Mouse (Mus musculus): ENCODE measurements around the gene Myb.
A peak's percentile ranks its signal among the peaks of the same experiment; 100 is the strongest.

Myb gene

DNA sequence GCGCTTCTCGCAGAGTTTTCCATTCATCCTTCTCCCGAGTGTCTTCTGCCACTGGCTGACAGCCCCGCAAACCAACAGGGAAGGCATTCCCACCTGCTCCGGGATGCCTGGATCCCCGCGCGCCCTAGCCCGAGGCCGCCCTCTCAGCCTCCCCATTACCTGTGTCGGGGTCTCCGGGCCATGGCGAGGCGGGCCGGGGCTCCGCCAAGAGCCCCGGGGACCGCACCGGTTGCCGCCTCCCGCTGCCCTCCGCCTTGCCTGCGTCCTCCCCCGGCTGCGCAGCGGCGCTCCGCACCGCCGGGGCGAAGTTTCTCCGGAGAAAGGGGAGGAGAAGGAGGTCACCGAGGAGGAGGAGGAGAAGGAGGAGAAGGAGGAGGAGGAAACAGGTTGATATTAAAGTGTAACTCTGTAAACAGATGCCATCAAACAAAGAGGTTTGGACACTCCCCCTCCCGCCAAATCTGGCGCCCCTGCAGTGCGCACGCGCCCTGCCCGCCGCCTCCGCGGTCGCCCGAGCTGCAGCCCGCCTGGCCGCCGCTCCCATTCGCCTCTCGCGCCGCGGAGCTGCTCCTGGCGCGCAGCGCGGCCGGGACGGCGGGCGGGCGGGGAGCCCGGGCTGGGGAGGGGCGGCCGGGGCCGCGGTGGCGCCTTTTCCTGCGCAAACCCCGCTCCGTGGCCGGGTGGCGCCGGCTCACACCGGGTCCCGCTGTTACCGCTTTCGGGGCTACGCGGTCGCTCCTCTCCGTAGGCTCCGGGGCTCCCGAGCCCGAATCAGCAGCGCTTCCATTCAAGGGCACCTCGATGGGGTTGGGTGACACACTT is at the start of gene Myb:
TSS of gene Myb (minus strand) at position 448 of the 822 bp plus-strand sequence.
- peak; percentile 69 to 83 for DNase-seq

- DNase-seq, result no peak
These were observed 46.6 kb upstream of the Myb start for GRCm38 (mm10) chr10:21207378-21207777.

DNA sequence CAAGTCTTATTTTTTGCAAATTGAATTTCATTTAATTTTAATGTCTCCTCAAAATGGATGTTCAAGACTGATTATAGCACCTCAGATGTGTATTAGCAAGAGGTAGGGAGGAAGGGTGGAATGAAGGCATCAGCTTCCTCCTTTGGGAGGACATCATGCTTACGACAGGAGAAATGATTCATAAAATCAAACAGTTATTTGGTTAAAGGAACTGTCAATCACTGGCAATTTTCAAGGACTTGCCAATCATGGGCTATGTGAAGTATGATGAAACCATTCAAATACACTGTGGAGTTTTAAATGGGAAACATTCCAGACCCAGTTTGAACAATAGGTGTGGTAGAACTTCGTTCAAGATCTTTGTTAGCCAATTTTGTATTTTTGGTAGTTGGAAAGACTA is 45.4 kb upstream of the Myb start:
- DNase-seq, result no peak

DNA sequence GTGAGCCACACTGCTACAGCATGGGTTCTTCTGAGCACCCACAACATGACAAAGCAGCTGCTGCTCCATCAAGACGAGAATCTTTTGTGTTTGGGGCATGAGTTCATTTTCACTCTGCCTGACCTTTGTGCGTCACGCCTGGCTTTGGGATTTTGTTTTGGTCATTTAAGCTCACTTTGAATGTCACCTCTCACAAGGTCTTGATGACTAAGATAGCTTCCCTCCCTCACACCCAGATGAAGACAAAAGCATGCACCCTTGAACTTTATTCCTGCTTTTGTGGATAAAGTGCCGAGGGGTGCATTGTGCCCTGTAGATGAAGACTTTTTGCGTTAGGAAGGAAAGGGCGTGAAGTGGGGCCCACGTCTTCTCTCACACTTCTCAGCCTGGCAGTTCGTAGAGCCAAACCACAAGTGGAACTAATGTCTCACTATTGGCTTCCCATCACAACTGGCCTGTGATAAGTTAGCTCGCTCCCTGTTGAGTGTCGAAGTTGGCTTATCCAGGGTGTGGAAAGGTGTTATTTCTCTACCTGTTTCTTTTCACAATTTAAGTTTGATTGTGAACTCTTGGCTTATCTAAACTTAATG is 43.8 kb upstream of the Myb start:
- no peak for DNase-seq

GRCm38 (mm10) chr10:21203886-21204285 is 43.1 kb upstream of the Myb start:
- DNase-seq, result no peak

GRCm38 (mm10) chr10:21203461-21203860 is 42.7 kb upstream of the Myb start:
- DNase-seq, result no peak

GRCm38 (mm10) chr10:21200761-21201160 is 40.0 kb upstream of the Myb start:
- no peak for DNase-seq

GRCm38 (mm10) chr10:21200322-21200721 is 39.5 kb upstream of the Myb start:
- no peak for DNase-seq

DNA sequence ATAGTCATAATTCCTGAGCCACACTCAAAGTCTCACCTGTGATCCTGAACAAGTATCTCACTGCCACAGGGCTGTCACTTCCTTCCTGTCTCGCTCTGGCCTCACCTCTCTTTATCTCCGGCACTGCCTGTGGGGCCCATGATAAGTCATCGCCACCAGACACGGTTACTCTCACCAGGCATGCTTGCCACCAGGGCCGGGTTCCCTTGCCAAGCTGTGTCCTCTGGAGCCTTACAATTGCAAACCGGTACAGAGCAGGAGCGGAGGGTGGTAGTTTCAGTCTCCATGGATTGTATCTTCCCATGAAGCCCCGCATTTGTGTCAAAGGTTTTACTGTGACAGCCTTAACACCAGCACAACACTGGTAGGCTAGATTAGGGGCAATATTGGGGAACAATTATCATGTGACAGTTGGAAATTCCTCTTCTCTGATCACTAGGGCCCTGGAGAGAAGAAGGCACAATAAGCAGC is 35.9 kb upstream of the Myb start:
- no peak for DNase-seq

DNA sequence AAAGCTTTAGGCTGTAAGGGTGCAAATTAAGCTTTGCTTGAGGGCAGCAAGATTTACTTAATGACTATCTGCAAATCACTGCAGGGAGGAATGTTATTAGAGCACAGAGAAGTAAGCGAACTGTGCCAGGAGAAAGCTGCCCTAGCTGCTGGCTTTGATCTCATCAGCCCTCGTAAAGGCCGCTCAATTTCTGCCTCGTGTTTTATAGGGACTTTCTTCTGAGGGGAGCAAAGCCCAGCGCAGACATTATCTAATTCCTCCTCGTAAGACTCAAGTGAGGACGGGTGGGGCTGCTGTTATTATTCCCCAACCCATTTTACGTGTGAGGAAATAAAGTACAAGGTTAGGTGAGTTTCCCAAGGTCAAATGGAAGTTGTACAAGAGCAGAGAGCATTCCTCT is 34.8 kb upstream of the Myb start:
- no peak for DNase-seq

DNA sequence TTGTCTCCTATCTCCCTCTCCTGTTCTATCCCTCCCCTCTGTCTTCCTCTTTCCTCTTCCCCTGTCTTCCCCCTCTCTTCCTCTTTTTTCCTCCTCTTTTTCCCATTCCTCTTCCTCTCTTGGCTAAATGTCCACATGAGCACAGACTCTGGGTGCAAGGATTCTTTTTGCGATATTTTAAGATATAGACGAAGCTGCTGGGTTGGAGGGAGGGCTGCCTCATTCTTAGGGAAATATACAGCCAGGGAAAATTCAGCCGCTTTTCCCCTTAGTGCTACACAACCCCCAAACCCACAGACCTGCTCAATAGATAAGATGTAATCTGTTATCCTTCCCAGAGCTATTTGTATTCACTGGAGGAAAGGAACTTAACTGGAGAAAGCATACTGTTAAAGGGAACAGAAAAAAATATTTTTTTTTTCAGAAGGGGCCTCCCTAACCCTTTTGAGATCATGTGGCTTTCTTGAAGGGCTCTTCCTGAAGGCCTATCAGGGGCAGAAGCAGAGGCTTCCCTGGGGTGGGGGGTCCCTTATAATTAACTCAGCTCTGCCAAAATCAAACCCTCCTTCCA is 33.2 kb upstream of the Myb start:
- no peak for DNase-seq

GRCm38 (mm10) chr10:21193088-21193934 is 32.5 kb upstream of the Myb start:
- DNase-seq, result no peak

GRCm38 (mm10) chr10:21192436-21192835 is 31.7 kb upstream of the Myb start:
- no peak for DNase-seq

- DNase-seq, result no peak
These were observed 29.1 kb upstream of the Myb start for GRCm38 (mm10) chr10:21189756-21190397.

- no peak for DNase-seq
These were observed 28.5 kb upstream of the Myb start for GRCm38 (mm10) chr10:21189275-21189601.

DNA sequence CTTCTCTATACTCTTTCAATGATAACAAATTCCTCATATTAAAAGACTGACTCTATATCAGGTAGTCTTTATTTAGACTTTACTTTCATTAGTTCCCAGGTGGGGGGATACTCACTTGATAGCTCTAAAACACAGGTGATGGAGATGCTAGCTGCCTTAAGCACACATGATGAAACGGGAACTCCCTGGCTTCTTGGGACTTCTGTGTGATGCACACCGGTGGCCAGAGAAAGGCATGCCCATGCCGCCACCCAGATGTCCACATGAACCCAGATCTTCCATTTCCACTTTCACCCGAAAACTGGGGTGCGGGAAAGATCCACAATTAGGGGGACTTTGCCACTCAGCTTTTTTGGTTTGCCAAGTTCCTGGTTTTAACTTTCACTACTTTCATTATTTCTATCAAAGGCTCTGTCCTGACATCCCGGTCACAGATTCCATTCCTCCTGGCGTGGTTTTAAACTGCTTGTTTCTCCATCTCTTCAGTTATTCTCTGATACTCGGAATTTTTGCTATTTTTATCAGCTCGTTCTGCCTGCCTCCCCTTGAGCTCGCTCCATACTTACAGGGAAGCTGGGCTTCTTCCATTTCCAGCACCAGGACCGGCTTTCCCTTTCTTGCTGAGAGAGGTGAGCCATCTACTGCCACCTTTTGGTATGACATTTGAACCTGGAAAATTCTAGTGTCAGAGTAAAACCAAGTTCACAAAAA is 27.9 kb upstream of the Myb start:
- peak; percentile 51 to 61 for DNase-seq

- no peak for DNase-seq
These were observed 27.1 kb upstream of the Myb start for GRCm38 (mm10) chr10:21187847-21188246.

DNA sequence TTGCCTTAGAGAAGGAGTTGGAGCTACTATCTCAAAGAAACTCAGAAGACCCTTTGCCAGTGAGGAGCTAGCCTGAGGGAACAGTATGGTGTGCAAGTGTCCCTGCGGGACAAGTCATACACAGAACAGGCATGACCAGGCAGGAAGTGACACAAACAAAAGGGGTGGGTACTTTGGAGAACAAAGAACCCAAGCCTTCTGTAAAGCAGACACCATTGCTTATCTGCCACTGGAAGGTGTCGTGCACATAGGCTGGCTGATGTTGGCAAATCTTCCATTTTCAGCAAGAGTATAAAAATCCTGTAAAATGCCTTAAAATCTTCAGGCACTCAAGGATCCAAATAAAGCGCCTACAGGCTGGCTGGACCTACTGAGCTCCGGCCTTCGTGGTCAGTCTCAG is 25.9 kb upstream of the Myb start:
- no peak for DNase-seq

DNA sequence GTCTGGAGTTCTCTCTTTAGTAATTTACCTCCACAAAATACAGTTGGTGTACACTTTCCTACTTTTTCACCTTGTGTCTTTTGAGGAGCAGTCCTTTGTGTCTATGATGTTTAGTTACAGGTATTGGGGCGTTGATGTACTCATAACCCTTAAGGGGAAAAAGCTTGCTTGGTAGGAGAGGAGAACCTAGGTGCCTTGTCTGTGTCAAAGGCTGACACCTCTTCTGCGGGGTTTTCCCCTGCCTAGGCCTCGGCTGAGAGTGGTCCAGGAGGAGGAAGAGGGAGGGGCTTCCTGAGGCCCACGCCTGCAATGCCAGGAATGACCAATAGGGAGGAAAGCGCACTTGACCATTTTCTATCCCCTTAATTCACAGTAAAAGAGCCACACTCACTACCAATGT is 17.9 kb upstream of the Myb start:
- no peak for DNase-seq

- DNase-seq, result no peak
These were observed 17.5 kb upstream of the Myb start for GRCm38 (mm10) chr10:21178281-21178680.

GRCm38 (mm10) chr10:21172650-21173200 is 11.9 kb upstream of the Myb start:
- DNase-seq, result no peak

DNA sequence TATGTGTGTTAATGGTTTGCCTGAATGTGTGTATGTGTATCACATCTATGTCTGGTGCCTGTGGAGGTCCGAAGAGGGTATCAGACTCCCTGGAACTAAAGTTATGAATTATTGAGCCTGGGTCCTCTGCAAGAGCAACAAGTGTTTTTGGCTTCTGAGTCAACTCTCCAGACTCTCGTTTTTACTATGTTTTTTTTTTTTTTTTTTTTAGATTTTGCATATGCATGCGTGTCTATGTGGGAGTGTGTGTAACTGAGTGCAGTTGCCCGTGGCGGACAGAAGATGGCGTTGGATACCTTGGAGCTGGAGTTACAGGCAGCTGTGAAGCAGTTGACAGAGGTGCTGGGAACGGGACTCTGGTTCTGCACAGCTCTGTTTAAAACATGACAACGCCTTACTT is 7.7 kb upstream of the Myb start:
- no peak for DNase-seq

Measured in kidney, postnatal 25 days (tissue).